Mouse (Mus musculus): ENCODE results near the gene Arid5b. TPM values are rescaled to one million over a fixed set of nuclear protein-coding genes. Genes with fewer than 3 reads are reported as not detected.

Arid5b gene
- polyA plus RNA-seq, 1 experiment, result 8.6 TPM

DNA sequence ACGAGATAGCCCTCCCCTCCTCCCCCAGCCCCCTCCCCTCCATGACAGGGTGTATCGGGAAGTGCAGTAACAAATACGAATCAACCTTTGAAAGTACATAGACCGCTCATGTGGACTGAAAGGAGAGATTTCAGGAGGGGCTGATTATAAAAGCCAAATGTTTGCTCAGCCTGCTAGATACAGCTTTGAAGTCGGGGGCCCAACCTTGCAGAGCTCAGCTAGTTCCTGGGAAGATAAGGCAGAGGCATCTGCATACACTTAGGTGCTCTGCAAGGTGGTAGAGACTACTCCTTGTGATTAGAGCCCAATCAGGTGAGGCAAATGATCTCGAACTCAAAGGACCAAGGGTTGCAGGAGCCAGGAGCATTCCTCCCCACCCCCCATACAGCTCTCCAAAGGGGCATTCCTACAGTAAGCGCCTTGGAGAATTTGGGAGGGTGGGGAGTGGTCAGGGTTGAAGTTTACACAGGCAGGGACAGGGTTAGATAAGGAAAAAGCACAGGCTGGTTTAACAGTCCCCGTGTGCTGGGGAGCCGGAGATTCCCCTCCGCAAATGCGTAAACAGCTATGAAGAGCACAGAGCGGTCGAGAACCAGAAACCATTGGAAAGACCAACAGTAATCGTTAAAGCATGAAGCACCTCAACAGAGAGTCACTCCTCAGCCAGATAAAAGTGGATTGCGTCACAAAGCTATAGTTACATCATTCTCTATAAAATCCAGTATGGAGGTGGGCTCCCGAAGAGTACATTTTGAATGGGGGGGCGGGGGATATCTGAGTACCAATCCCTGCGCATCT is 47.0 kb downstream of the Arid5b start:
- Histone ChIP-seq H3K36me3 (ENCODE audit: control insufficient read depth, insufficient read depth, low read length) (no peaks in the 10 kb centered on the region; the same call in 1 of the 2 replicates), H3K4me3 (ENCODE audit: insufficient read depth, low read depth, low read length) (no peak overlapping the region), H3K27me3 (replicated peaks; ENCODE audit: control insufficient read depth, insufficient read depth, low read length) (no peaks in the 10 kb centered on the region), H3K4me1 (ENCODE audit: control insufficient read depth, insufficient read depth, low read length) (peaks cover 10% of the 10 kb centered on the region), H3K27ac (ENCODE audit: insufficient read depth, low read depth, low read length) (no peak overlapping the region)
- TF ChIP-seq CTCF (conservative IDR thresholded peaks at IDR 0.05; ENCODE audit: insufficient read depth, insufficient read length, low read depth, low read length), result no peak
- no peak for TF ChIP-seq POLR2A (IDR thresholded peaks at IDR 0.05; ENCODE audit: low read depth, low read length)
- no peak for DNase-seq
- WGBS, result 65% methylated on average over 18 of the region's 18 CpGs

GRCm38 (mm10) chr10:68230653-68231384 is 47.7 kb downstream of the Arid5b start:
- Histone ChIP-seq H3K4me1 (ENCODE audit: control insufficient read depth, insufficient read depth, low read length) (peaks cover 10% of the 10 kb centered on the region), H3K4me3 (ENCODE audit: insufficient read depth, low read depth, low read length) (no peak overlapping the region), H3K36me3 (ENCODE audit: control insufficient read depth, insufficient read depth, low read length) (no peaks in the 10 kb centered on the region; the same call in 1 of the 2 replicates), H3K27me3 (replicated peaks; ENCODE audit: control insufficient read depth, insufficient read depth, low read length) (no peaks in the 10 kb centered on the region), H3K27ac (ENCODE audit: insufficient read depth, low read depth, low read length) (peak overlapping the region; percentile 75; the same call in 1 of the 2 replicates)
- no peak for TF ChIP-seq CTCF (conservative IDR thresholded peaks at IDR 0.05; ENCODE audit: insufficient read depth, insufficient read length, low read depth, low read length)
- no peak for TF ChIP-seq POLR2A (IDR thresholded peaks at IDR 0.05; ENCODE audit: low read depth, low read length)
- WGBS, result 56% methylated on average over 13 of the region's 13 CpGs
- DNase-seq, result no peak

DNA sequence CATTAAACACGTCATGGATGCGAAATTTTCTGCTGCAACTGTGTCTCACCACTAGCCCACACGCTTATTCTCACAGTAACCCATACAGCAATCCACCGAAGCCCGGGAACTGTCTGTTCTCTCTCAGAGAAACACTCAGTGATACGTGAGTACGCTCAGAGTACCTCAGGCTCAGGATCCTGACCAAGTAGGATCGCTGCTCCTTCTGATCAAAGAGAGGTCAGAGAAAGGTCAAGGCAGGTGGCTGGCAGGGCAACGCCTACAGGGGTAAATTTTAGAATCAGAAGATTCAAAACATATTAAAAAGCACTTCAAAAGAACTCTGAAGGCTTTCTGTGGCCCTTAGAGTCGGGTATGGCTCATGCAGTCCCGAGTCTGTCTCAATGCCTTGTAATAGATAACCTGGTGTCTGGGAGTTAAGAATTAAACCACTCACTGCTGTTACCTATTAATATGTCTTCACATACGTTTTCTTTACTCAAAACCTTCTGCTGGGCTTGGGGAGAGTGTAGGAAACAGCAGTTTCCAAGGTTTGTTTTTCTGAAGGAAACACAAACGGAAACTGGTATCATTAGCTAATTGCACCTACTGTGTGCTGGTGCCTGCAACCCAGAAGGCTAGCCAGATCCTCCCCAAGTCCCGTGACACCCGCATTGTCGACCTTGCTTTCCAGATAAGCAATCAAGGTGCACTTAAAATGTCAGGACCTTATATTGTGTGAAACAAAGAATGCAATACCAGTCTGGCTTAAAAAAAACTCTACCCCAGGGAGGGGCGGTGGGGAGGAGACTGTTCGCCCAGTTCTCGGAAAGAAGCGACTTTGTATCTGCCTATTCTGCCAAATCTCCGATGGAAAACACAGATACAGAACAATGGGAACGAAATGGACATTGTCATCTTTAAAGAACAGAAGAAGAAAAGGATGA is 48.6 kb downstream of the Arid5b start:
- no peak for TF ChIP-seq CTCF (conservative IDR thresholded peaks at IDR 0.05; ENCODE audit: insufficient read depth, insufficient read length, low read depth, low read length)
- no peak for TF ChIP-seq POLR2A (IDR thresholded peaks at IDR 0.05; ENCODE audit: low read depth, low read length)
- Histone ChIP-seq H3K4me1 (ENCODE audit: control insufficient read depth, insufficient read depth, low read length) (peaks cover 10% of the 10 kb centered on the region), H3K27me3 (replicated peaks; ENCODE audit: control insufficient read depth, insufficient read depth, low read length) (no peaks in the 10 kb centered on the region), H3K4me3 (ENCODE audit: insufficient read depth, low read depth, low read length) (peak overlapping the region; percentile 4; the same call in 1 of the 2 replicates), H3K36me3 (ENCODE audit: control insufficient read depth, insufficient read depth, low read length) (no peaks in the 10 kb centered on the region; the same call in 1 of the 2 replicates), H3K27ac (ENCODE audit: insufficient read depth, low read depth, low read length) (peak overlapping the region; percentile 91)
- DNase-seq, result peak; percentile 77
- WGBS, result 46% methylated on average over 22 of the region's 22 CpGs

GRCm38 (mm10) chr10:68222676-68223075 is 55.9 kb downstream of the Arid5b start:
- H3K36me3 ChIP-seq (ENCODE audit: control insufficient read depth, insufficient read depth, low read length), result no peaks in the 10 kb centered on the region
- H3K4me3 ChIP-seq (ENCODE audit: insufficient read depth, low read depth, low read length), result no peak overlapping the region
- no peak for DNase-seq
- WGBS, result 94% methylated on average over 2 of the region's 2 CpGs
- TF ChIP-seq CTCF (conservative IDR thresholded peaks at IDR 0.05; ENCODE audit: insufficient read depth, insufficient read length, low read depth, low read length) (no peak), POLR2A (IDR thresholded peaks at IDR 0.05; ENCODE audit: low read depth, low read length) (no peak)
- H3K4me1 ChIP-seq (ENCODE audit: control insufficient read depth, insufficient read depth, low read length), result peaks cover 14% of the 10 kb centered on the region; the same call in 1 of the 2 replicates
- H3K27ac ChIP-seq (ENCODE audit: insufficient read depth, low read depth, low read length), result no peak overlapping the region
- H3K27me3 ChIP-seq (replicated peaks; ENCODE audit: control insufficient read depth, insufficient read depth, low read length), result no peaks in the 10 kb centered on the region

DNA sequence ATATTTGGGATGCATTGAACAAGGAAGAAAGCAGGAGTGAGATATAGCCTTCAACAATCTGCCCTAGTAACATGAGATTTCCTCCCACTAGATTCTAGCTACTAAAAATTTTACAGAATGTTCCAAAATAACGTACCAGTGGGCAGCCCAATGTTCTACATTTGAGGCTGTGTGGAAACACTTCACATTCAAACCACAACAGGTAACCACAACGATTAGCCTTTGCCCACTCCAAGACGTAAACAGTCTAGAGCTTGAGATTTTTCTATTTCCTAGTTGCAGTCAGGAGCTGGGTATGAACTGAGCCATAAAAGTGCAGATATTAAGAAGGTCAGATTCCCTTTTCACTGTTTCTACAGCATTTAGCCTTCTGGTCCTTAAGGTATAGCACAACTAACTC is 56.5 kb downstream of the Arid5b start:
- H3K4me3 ChIP-seq (ENCODE audit: insufficient read depth, low read depth, low read length), result no peak overlapping the region
- no peaks in the 10 kb centered on the region for H3K27me3 ChIP-seq (replicated peaks; ENCODE audit: control insufficient read depth, insufficient read depth, low read length)
- no peak for TF ChIP-seq CTCF (conservative IDR thresholded peaks at IDR 0.05; ENCODE audit: insufficient read depth, insufficient read length, low read depth, low read length)
- 67% methylated on average over 3 of the region's 3 CpGs for WGBS
- H3K36me3 ChIP-seq (ENCODE audit: control insufficient read depth, insufficient read depth, low read length), result no peaks in the 10 kb centered on the region
- H3K4me1 ChIP-seq (ENCODE audit: control insufficient read depth, insufficient read depth, low read length), result peaks cover 14% of the 10 kb centered on the region; the same call in 1 of the 2 replicates
- no peak for DNase-seq
- H3K27ac ChIP-seq (ENCODE audit: insufficient read depth, low read depth, low read length), result 0 out of 2 replicates have a peak overlapping the region, but pooled peaks have one; percentile 31

- WGBS, result 46% methylated on average over 9 of the region's 9 CpGs
- Histone ChIP-seq H3K27me3 (replicated peaks; ENCODE audit: control insufficient read depth, insufficient read depth, low read length) (no peaks in the 10 kb centered on the region), H3K27ac (ENCODE audit: insufficient read depth, low read depth, low read length) (peak overlapping the region; percentile 65), H3K36me3 (ENCODE audit: control insufficient read depth, insufficient read depth, low read length) (no peaks in the 10 kb centered on the region; the same call in 1 of the 2 replicates), H3K4me1 (ENCODE audit: control insufficient read depth, insufficient read depth, low read length) (peaks cover 17% of the 10 kb centered on the region; the same call in 1 of the 2 replicates), H3K4me3 (ENCODE audit: insufficient read depth, low read depth, low read length) (no peak overlapping the region)
- no peak for TF ChIP-seq POLR2A (IDR thresholded peaks at IDR 0.05; ENCODE audit: low read depth, low read length)
- no peak for TF ChIP-seq CTCF (conservative IDR thresholded peaks at IDR 0.05; ENCODE audit: insufficient read depth, insufficient read length, low read depth, low read length)
- no peak for DNase-seq
These were observed 59.2 kb downstream of the Arid5b start for GRCm38 (mm10) chr10:68219327-68219726.

Data from kidney, adult 2 months (tissue).